Mouse (Mus musculus): ENCODE measurements at regions not wholly inside any gene's neighbourhood (a gene's known extent, or its start where the extent isn't known, plus 50 kb on each side); places are given as distances from the start of the nearest gene placed in this dataset.
"Not testable (repeated sequence)": the region's sequence is repeated elsewhere in the genome, so short reads cannot be mapped to it uniquely, and the experiment has no call there.

GRCm38 (mm10) chr17:48726460-48726859, 205.7 kb upstream of the Lrfn2 start:
- H3K4me3 ChIP-seq (ENCODE audit: control insufficient read depth, insufficient read depth, low read length) = no peak overlapping the region
- no peaks in the 10 kb centered on the region for H3K36me3 ChIP-seq (ENCODE audit: control insufficient read depth, insufficient read depth, low read length)
- WGBS = 82% methylated on average over 3 of the region's 3 CpGs
- no peaks in the 10 kb centered on the region for H3K4me1 ChIP-seq (replicated peaks; ENCODE audit: control insufficient read depth, insufficient read depth, low read length)
- TF ChIP-seq POLR2A (IDR thresholded peaks at IDR 0.05; ENCODE audit: control insufficient read depth, extremely low read depth, insufficient read depth, low read length, poor library complexity) (no peak), CTCF (IDR thresholded peaks at IDR 0.05; ENCODE audit: borderline replicate concordance, control insufficient read depth, extremely low read depth, insufficient read depth, low read length, poor library complexity) (no peak)
- H3K27ac ChIP-seq (ENCODE audit: control insufficient read depth, insufficient read depth, low read length) = no peak overlapping the region
- DNase-seq = no peak
- no peaks in the 10 kb centered on the region for H3K27me3 ChIP-seq (ENCODE audit: control insufficient read depth, insufficient read depth, low read length)

GRCm38 (mm10) chr17:48733801-48734200, 198.4 kb upstream of the Lrfn2 start:
- 87% methylated on average over 9 of the region's 9 CpGs for WGBS
- DNase-seq = no peak

GRCm38 (mm10) chr17:48737181-48737580, 195.0 kb upstream of the Lrfn2 start:
- DNase-seq; H3K27ac ChIP-seq (ENCODE audit: control insufficient read depth, insufficient read depth, low read length); H3K27me3 ChIP-seq (ENCODE audit: control insufficient read depth, insufficient read depth, low read length); H3K36me3 ChIP-seq (ENCODE audit: control insufficient read depth, insufficient read depth, low read length); H3K4me1 ChIP-seq (replicated peaks; ENCODE audit: control insufficient read depth, insufficient read depth, low read length); H3K4me3 ChIP-seq (ENCODE audit: control insufficient read depth, insufficient read depth, low read length): not testable (repeated sequence)
- 87% methylated on average over 2 of the region's 2 CpGs for WGBS

More at GRCm38 (mm10) chr17:48733801-48734200, 198.4 kb upstream of the Lrfn2 start:
- Histone ChIP-seq H3K27ac (ENCODE audit: control insufficient read depth, insufficient read depth, low read length) (no peak overlapping the region), H3K36me3 (ENCODE audit: control insufficient read depth, insufficient read depth, low read length) (no peaks in the 10 kb centered on the region), H3K4me3 (ENCODE audit: control insufficient read depth, insufficient read depth, low read length) (no peak overlapping the region), H3K4me1 (replicated peaks; ENCODE audit: control insufficient read depth, insufficient read depth, low read length) (no peaks in the 10 kb centered on the region), H3K27me3 (ENCODE audit: control insufficient read depth, insufficient read depth, low read length) (no peaks in the 10 kb centered on the region)
- TF ChIP-seq POLR2A (IDR thresholded peaks at IDR 0.05; ENCODE audit: control insufficient read depth, extremely low read depth, insufficient read depth, low read length, poor library complexity) (no peak), CTCF (IDR thresholded peaks at IDR 0.05; ENCODE audit: borderline replicate concordance, control insufficient read depth, extremely low read depth, insufficient read depth, low read length, poor library complexity) (no peak)

GRCm38 (mm10) chr17:48738708-48739107, 193.5 kb upstream of the Lrfn2 start:
- Histone ChIP-seq H3K27me3 (ENCODE audit: control insufficient read depth, insufficient read depth, low read length) (no peaks in the 10 kb centered on the region), H3K36me3 (ENCODE audit: control insufficient read depth, insufficient read depth, low read length) (no peaks in the 10 kb centered on the region), H3K4me1 (replicated peaks; ENCODE audit: control insufficient read depth, insufficient read depth, low read length) (no peaks in the 10 kb centered on the region), H3K4me3 (ENCODE audit: control insufficient read depth, insufficient read depth, low read length) (no peak overlapping the region), H3K27ac (ENCODE audit: control insufficient read depth, insufficient read depth, low read length) (no peak overlapping the region)
- WGBS = 30% methylated on average over 5 of the region's 5 CpGs
- TF ChIP-seq CTCF (IDR thresholded peaks at IDR 0.05; ENCODE audit: borderline replicate concordance, control insufficient read depth, extremely low read depth, insufficient read depth, low read length, poor library complexity) (no peak), POLR2A (IDR thresholded peaks at IDR 0.05; ENCODE audit: control insufficient read depth, extremely low read depth, insufficient read depth, low read length, poor library complexity) (no peak)
- DNase-seq = no peak

GRCm38 (mm10) chr17:48742769-48743405, 189.3 kb upstream of the Lrfn2 start:
- no peak for TF ChIP-seq CTCF (IDR thresholded peaks at IDR 0.05; ENCODE audit: borderline replicate concordance, control insufficient read depth, extremely low read depth, insufficient read depth, low read length, poor library complexity)
- no peak for TF ChIP-seq POLR2A (IDR thresholded peaks at IDR 0.05; ENCODE audit: control insufficient read depth, extremely low read depth, insufficient read depth, low read length, poor library complexity)
- WGBS = 94% methylated on average over 13 of the region's 13 CpGs
- H3K36me3 ChIP-seq (ENCODE audit: control insufficient read depth, insufficient read depth, low read length) = no peaks in the 10 kb centered on the region

GRCm38 (mm10) chr17:48770099-48770498, 162.1 kb upstream of the Lrfn2 start:
- Histone ChIP-seq H3K4me1 (replicated peaks; ENCODE audit: control insufficient read depth, insufficient read depth, low read length) (no peaks in the 10 kb centered on the region), H3K4me3 (ENCODE audit: control insufficient read depth, insufficient read depth, low read length) (no peak overlapping the region), H3K27me3 (ENCODE audit: control insufficient read depth, insufficient read depth, low read length) (no peaks in the 10 kb centered on the region), H3K27ac (ENCODE audit: control insufficient read depth, insufficient read depth, low read length) (no peak overlapping the region), H3K36me3 (ENCODE audit: control insufficient read depth, insufficient read depth, low read length) (no peaks in the 10 kb centered on the region)
- 86% methylated on average over 2 of the region's 2 CpGs for WGBS
- no peak for DNase-seq
- TF ChIP-seq POLR2A (IDR thresholded peaks at IDR 0.05; ENCODE audit: control insufficient read depth, extremely low read depth, insufficient read depth, low read length, poor library complexity) = no peak
- TF ChIP-seq CTCF (IDR thresholded peaks at IDR 0.05; ENCODE audit: borderline replicate concordance, control insufficient read depth, extremely low read depth, insufficient read depth, low read length, poor library complexity) = no peak

More at GRCm38 (mm10) chr17:48742769-48743405, 189.3 kb upstream of the Lrfn2 start:
- Histone ChIP-seq H3K27ac (ENCODE audit: control insufficient read depth, insufficient read depth, low read length) (no peak overlapping the region), H3K27me3 (ENCODE audit: control insufficient read depth, insufficient read depth, low read length) (no peaks in the 10 kb centered on the region), H3K4me1 (replicated peaks; ENCODE audit: control insufficient read depth, insufficient read depth, low read length) (no peaks in the 10 kb centered on the region), H3K4me3 (ENCODE audit: control insufficient read depth, insufficient read depth, low read length) (no peak overlapping the region)
- no peak for DNase-seq

- no peaks in the 10 kb centered on the region for H3K4me1 ChIP-seq (replicated peaks; ENCODE audit: control insufficient read depth, insufficient read depth, low read length)
- no peak overlapping the region for H3K4me3 ChIP-seq (ENCODE audit: control insufficient read depth, insufficient read depth, low read length)
- no peak overlapping the region for H3K27ac ChIP-seq (ENCODE audit: control insufficient read depth, insufficient read depth, low read length)
- no peaks in the 10 kb centered on the region for H3K27me3 ChIP-seq (ENCODE audit: control insufficient read depth, insufficient read depth, low read length)
- no peak for DNase-seq
- TF ChIP-seq CTCF (IDR thresholded peaks at IDR 0.05; ENCODE audit: borderline replicate concordance, control insufficient read depth, extremely low read depth, insufficient read depth, low read length, poor library complexity) = no peak
- TF ChIP-seq POLR2A (IDR thresholded peaks at IDR 0.05; ENCODE audit: control insufficient read depth, extremely low read depth, insufficient read depth, low read length, poor library complexity) = no peak
- WGBS = 91% methylated on average over 13 of the region's 13 CpGs
- H3K36me3 ChIP-seq (ENCODE audit: control insufficient read depth, insufficient read depth, low read length) = no peaks in the 10 kb centered on the region
Observed at GRCm38 (mm10) chr17:48771721-48772320, 160.4 kb upstream of the Lrfn2 start.
